Mouse (Mus musculus): Measurements from ENCODE around the gene Wasf2.
"Not testable (repeated sequence)": the region's sequence is repeated elsewhere in the genome, so short reads cannot be mapped to it uniquely, and the experiment has no call there.

The Wasf2 gene

GRCm38 (mm10) chr4:133129931-133130889 is at the start of gene Wasf2:
Gene Wasf2, plus strand, starts transcription at chr4:133130505.
- peak; percentile 95 for DNase-seq

GRCm38 (mm10) chr4:133080862-133081261 is 49.4 kb upstream of the Wasf2 start:
- no peak for DNase-seq

GRCm38 (mm10) chr4:133082216-133082773 is 48.0 kb upstream of the Wasf2 start:
- DNase-seq: no peak

GRCm38 (mm10) chr4:133083991-133084861 is 46.1 kb upstream of the Wasf2 start:
- peak; percentile 71 for DNase-seq

- DNase-seq: peak; percentile 67
Measured at GRCm38 (mm10) chr4:133085011-133085782, 45.1 kb upstream of the Wasf2 start.

GRCm38 (mm10) chr4:133085783-133086342 is 44.4 kb upstream of the Wasf2 start:
- DNase-seq: peak; percentile 69

GRCm38 (mm10) chr4:133087177-133087714 is 43.1 kb upstream of the Wasf2 start:
- no peak for DNase-seq

- DNase-seq: peak; percentile 82
Measured at GRCm38 (mm10) chr4:133087835-133088234, 42.5 kb upstream of the Wasf2 start.

GRCm38 (mm10) chr4:133089319-133089718 is 41.0 kb upstream of the Wasf2 start:
- no peak for DNase-seq

GRCm38 (mm10) chr4:133089802-133090201 is 40.5 kb upstream of the Wasf2 start:
- no peak for DNase-seq

GRCm38 (mm10) chr4:133090276-133090719 is 40.0 kb upstream of the Wasf2 start:
- no peak for DNase-seq

- peak; percentile 94 for DNase-seq
Measured at GRCm38 (mm10) chr4:133090720-133091458, 39.4 kb upstream of the Wasf2 start.

GRCm38 (mm10) chr4:133091459-133091785 is 38.9 kb upstream of the Wasf2 start:
- DNase-seq: peak; percentile 34

GRCm38 (mm10) chr4:133092453-133092901 is 37.8 kb upstream of the Wasf2 start:
- peak; percentile 79 for DNase-seq

GRCm38 (mm10) chr4:133093056-133093455 is 37.2 kb upstream of the Wasf2 start:
- no peak for DNase-seq

GRCm38 (mm10) chr4:133093481-133094033 is 36.7 kb upstream of the Wasf2 start:
- peak; percentile 32 for DNase-seq

GRCm38 (mm10) chr4:133094255-133094654 is 36.0 kb upstream of the Wasf2 start:
- no peak for DNase-seq

- peak; percentile 82 for DNase-seq
Measured at GRCm38 (mm10) chr4:133094936-133095733, 35.2 kb upstream of the Wasf2 start.

GRCm38 (mm10) chr4:133095734-133096065 is 34.6 kb upstream of the Wasf2 start:
- not testable (repeated sequence) for DNase-seq

GRCm38 (mm10) chr4:133096671-133097070 is 33.6 kb upstream of the Wasf2 start:
- DNase-seq: not testable (repeated sequence)
